Comparison of ENCODE assay signal across 21 mouse cellular contexts in genomic region chr17:6853641-6854040, GRCm38 (mm10).
DNase-seq lines count a peak whose midpoint lies in the region; ATAC-seq and TF ChIP-seq lines count a peak whose summit lies in the region.
"Had no signal": no experiment of that assay in that cellular context is flagged by ENCODE, and none has a peak within 500 bp of the region (broad histone marks: within the 10 kb centered on the region; RNA-seq: fewer than 3 reads in every experiment).

No protein-coding gene starts in this region.

- WGBS in midbrain, embryonic 10.5 days = 90% methylated on average over 6 of the region's 6 CpGs
- 88% methylated on average over 6 of the region's 6 CpGs for WGBS in midbrain, postnatal 0 days
- WGBS in midbrain, embryonic 11.5 days = 92% methylated on average over 6 of the region's 6 CpGs
- 89% methylated on average over 6 of the region's 6 CpGs for WGBS in midbrain, embryonic 15.5 days

- H3K9ac ChIP-seq in midbrain, postnatal 0 days (replicated peaks; ENCODE audit: low read length, poor library complexity, severe bottlenecking) = no peak overlapping the region
- no peak overlapping the region for H3K9ac ChIP-seq in midbrain, embryonic 11.5 days (ENCODE audit: low read length)
- H3K9ac ChIP-seq in midbrain, embryonic 15.5 days = no peak overlapping the region

- peak; percentile 58 for DNase-seq in heart, adult 11 months
- no peak for DNase-seq in heart, postnatal 36 days
- DNase-seq in midbrain, embryonic 10.5 days (ENCODE audit: low spot score) = peak; percentile 4
- DNase-seq in midbrain, postnatal 0 days (ENCODE audit: low spot score) = no peak
- peak; percentile 61 for DNase-seq in midbrain, embryonic 11.5 days (ENCODE audit: low spot score, missing footprints)
- DNase-seq: adrenal gland, adult 2 months; adrenal gland, adult 8-10 months; adrenal gland, postnatal 10 days; adrenal gland, postnatal 14 days; adrenal gland, postnatal 25 days; adrenal gland, postnatal 36 days; B cell, adult 2 months; cerebellum, adult 11 months; cerebellum, adult 11-12 months; cerebellum, adult 18-20 months had no signal

- H3K9me3 ChIP-seq in midbrain, embryonic 10.5 days (replicated peaks) = no peaks in the 10 kb centered on the region
- 0 out of 2 replicates have a peak, but pooled peaks cover 3% of the 10 kb centered on the region for H3K9me3 ChIP-seq in midbrain, postnatal 0 days (ENCODE audit: low read length)
- no peaks in the 10 kb centered on the region for H3K9me3 ChIP-seq in midbrain, embryonic 11.5 days (ENCODE audit: control insufficient read depth, low read length)
- H3K9me3 ChIP-seq in midbrain, embryonic 15.5 days = no peaks in the 10 kb centered on the region
- H3K9me3 ChIP-seq: G1E had no signal

- intact Hi-C loops in heart, postnatal 36 days (cut with DNase I) = no loop called here

- H3K27ac ChIP-seq in midbrain, embryonic 10.5 days (replicated peaks) = no peak overlapping the region
- no peak overlapping the region for H3K27ac ChIP-seq in midbrain, postnatal 0 days (ENCODE audit: low read depth, low read length)
- H3K27ac ChIP-seq in midbrain, embryonic 11.5 days (ENCODE audit: low read depth, low read length) = no peak overlapping the region
- no peak overlapping the region for H3K27ac ChIP-seq in midbrain, embryonic 15.5 days

- no peaks in the 10 kb centered on the region for H3K36me3 ChIP-seq in midbrain, embryonic 10.5 days
- H3K36me3 ChIP-seq in midbrain, postnatal 0 days (ENCODE audit: insufficient read depth, low read length) = no peaks in the 10 kb centered on the region
- no peaks in the 10 kb centered on the region for H3K36me3 ChIP-seq in midbrain, embryonic 11.5 days (ENCODE audit: control insufficient read depth, insufficient read depth, low read length)
- H3K36me3 ChIP-seq in midbrain, embryonic 15.5 days (replicated peaks) = no peaks in the 10 kb centered on the region
- H3K36me3 ChIP-seq: G1E had no signal

- ATAC-seq in midbrain, postnatal 0 days (ENCODE audit: low FRiP score) = no peak
- ATAC-seq in midbrain, embryonic 11.5 days (ENCODE audit: low FRiP score) = no peak
- no peak for ATAC-seq in midbrain, embryonic 15.5 days (replicated peaks)
- ATAC-seq: activated CD4-positive, CD25-positive, alpha-beta regulatory T cell, adult 4 months; CD4-positive, CD25-positive, alpha-beta regulatory T cell, adult 4 months; Patski had no signal

- H3K27me3 ChIP-seq in midbrain, embryonic 10.5 days (ENCODE audit: low read depth, poor library complexity, severe bottlenecking) = no peaks in the 10 kb centered on the region
- H3K27me3 ChIP-seq in midbrain, postnatal 0 days (ENCODE audit: insufficient read depth, low read length) = no peaks in the 10 kb centered on the region
- H3K27me3 ChIP-seq in midbrain, embryonic 11.5 days (ENCODE audit: control insufficient read depth, insufficient read depth, low read length) = no peaks in the 10 kb centered on the region
- no peaks in the 10 kb centered on the region for H3K27me3 ChIP-seq in midbrain, embryonic 15.5 days (replicated peaks)
- H3K27me3 ChIP-seq: CH12.LX, Patski had no signal

- no peak for TF ChIP-seq CTCF in midbrain, postnatal 0 days (IDR thresholded peaks at IDR 0.05)

- peaks cover under 1% of the 10 kb centered on the region for H3K4me1 ChIP-seq in midbrain, embryonic 10.5 days
- no peaks in the 10 kb centered on the region for H3K4me1 ChIP-seq in midbrain, postnatal 0 days (ENCODE audit: insufficient read depth, low read length)
- H3K4me1 ChIP-seq in midbrain, embryonic 11.5 days (ENCODE audit: control insufficient read depth, insufficient read depth, low read length) = no peaks in the 10 kb centered on the region
- H3K4me1 ChIP-seq in midbrain, embryonic 15.5 days = no peaks in the 10 kb centered on the region

- no peak overlapping the region for H3K4me3 ChIP-seq in midbrain, embryonic 10.5 days
- H3K4me3 ChIP-seq in midbrain, postnatal 0 days (ENCODE audit: low read depth, low read length) = no peak overlapping the region
- no peak overlapping the region for H3K4me3 ChIP-seq in midbrain, embryonic 11.5 days (ENCODE audit: low read depth, low read length)
- no peak overlapping the region for H3K4me3 ChIP-seq in midbrain, embryonic 15.5 days

- H3K4me2 ChIP-seq in midbrain, postnatal 0 days (ENCODE audit: low read depth, low read length, poor library complexity, severe bottlenecking) = no peak overlapping the region
- H3K4me2 ChIP-seq in midbrain, embryonic 11.5 days = no peak overlapping the region
- no peak overlapping the region for H3K4me2 ChIP-seq in midbrain, embryonic 15.5 days

Comparison
In these comparisons a context has a peak if more than half of its experiments do, and no peak if none do; other contexts are left out.
1. DNase-seq: peak in heart, adult 11 months (single experiment), midbrain, embryonic 10.5 days (single experiment) and midbrain, embryonic 11.5 days (single experiment); none in heart, postnatal 36 days (0 of 2) and midbrain, postnatal 0 days (single experiment).